Mouse (Mus musculus): ENCODE measurements around the gene Pnpla1. TPM values are rescaled to one million over a fixed set of nuclear protein-coding genes. Genes with fewer than 3 reads are reported as not detected.

The Pnpla1 gene
- total RNA-seq, 2 experiments from 2014 or later, result 0.49 to 0.56 TPM

- Histone ChIP-seq H3K4me3 (no peak overlapping the region), H3K27ac (no peak overlapping the region)
- TF ChIP-seq CTCF (conservative IDR thresholded peaks at IDR 0.05), result peak; percentile 72
- DNase-seq (ENCODE audit: low spot score in 2 of 2), result no peak
Observed at GRCm38 (mm10) chr17:28855166-28855885, 2.9 kb upstream of the Pnpla1 start.

DNA sequence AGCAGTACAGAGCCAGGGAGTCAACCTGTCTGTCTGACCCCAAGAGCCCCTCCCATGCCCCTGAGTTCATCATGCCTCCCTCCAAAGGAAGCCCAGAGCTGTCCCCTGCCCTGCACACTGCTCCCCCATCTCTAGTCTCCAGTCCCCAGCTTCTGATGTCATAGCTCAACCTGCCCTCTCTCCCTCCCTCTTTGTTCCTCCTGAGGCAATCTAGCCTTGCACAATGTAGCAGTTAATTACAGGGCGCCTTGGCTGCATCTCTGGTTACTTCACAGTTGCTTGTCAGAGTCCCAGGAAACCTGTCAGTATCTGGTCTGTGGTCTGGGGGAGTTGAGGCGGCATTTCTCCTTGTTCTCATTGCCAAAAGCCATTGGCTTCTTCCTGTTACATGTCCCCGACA, 2.2 kb upstream of the Pnpla1 start:
- H3K4me3 ChIP-seq, result no peak overlapping the region
- no peak overlapping the region for H3K27ac ChIP-seq
- TF ChIP-seq CTCF (conservative IDR thresholded peaks at IDR 0.05), result no peak
- no peak for DNase-seq (ENCODE audit: low spot score in 2 of 2)

GRCm38 (mm10) chr17:28863926-28864325, 5.7 kb downstream of the Pnpla1 start:
- H3K4me3 ChIP-seq, result no peak overlapping the region
- H3K27ac ChIP-seq, result no peak overlapping the region
- TF ChIP-seq CTCF (conservative IDR thresholded peaks at IDR 0.05), result no peak
- no peak for DNase-seq (ENCODE audit: low spot score in 2 of 2)

- no peak overlapping the region for H3K27ac ChIP-seq
- no peak overlapping the region for H3K4me3 ChIP-seq
- TF ChIP-seq CTCF (conservative IDR thresholded peaks at IDR 0.05), result no peak
- no peak for DNase-seq (ENCODE audit: low spot score in 2 of 2)
Observed at GRCm38 (mm10) chr17:28864464-28864863, 6.3 kb downstream of the Pnpla1 start.

GRCm38 (mm10) chr17:28866921-28867320, 8.7 kb downstream of the Pnpla1 start:
- Histone ChIP-seq H3K27ac (no peak overlapping the region), H3K4me3 (no peak overlapping the region)
- no peak for TF ChIP-seq CTCF (conservative IDR thresholded peaks at IDR 0.05)
- no peak for DNase-seq (ENCODE audit: low spot score in 2 of 2)

DNA sequence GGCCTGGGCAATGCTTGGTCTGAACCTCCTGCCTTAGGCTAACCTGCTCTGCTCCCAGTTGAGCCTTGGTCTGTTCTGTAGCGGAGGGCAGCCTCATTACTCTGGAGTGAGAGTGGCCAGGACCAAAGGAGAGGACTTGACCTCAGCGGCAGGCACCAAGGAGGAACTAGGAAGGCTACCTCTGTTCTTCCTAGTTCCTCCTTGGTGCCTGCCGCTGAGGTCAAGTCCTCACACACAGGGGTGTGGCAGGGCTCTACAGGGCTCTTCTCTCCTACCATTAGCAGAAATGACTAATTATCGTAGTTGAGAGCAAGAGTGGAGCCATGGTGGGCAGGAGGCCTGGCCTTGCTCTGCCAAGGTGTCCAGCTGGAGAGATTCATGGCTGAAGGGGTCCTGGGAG, 9.2 kb downstream of the Pnpla1 start:
- Histone ChIP-seq H3K27ac (no peak overlapping the region), H3K4me3 (no peak overlapping the region)
- TF ChIP-seq CTCF (conservative IDR thresholded peaks at IDR 0.05), result no peak
- no peak for DNase-seq (ENCODE audit: low spot score in 2 of 2)

GRCm38 (mm10) chr17:28869412-28870110, 11.3 kb downstream of the Pnpla1 start:
- no peak for TF ChIP-seq CTCF (conservative IDR thresholded peaks at IDR 0.05)
- H3K4me3 ChIP-seq, result no peak overlapping the region
- peak; percentile 66 to 88 for DNase-seq (ENCODE audit: low spot score in 2 of 2)
- peak overlapping the region; percentile 88 for H3K27ac ChIP-seq

DNA sequence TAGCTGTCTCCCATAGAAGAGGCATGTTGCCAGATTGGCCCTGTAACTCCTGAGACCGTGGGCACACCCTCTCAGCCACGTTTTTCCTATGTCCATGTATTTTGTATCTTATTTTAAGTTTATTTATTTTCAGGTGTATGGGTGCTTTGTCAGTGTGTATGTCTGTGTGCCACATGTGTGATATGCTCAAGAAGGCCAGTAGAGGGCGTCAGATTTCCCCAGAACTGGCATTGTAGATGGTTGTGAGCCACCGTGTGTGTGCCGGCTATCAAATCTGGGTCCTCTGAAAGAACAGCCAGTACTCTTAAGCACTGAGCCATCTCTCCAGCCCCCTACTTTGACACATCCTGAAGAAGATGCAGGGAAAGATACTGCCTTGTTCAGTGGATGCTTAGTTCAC, 12.2 kb downstream of the Pnpla1 start:
- H3K4me3 ChIP-seq, result no peak overlapping the region
- DNase-seq (ENCODE audit: low spot score in 2 of 2), result no peak
- TF ChIP-seq CTCF (conservative IDR thresholded peaks at IDR 0.05), result peak; percentile 53
- H3K27ac ChIP-seq, result peak overlapping the region; percentile 88

DNA sequence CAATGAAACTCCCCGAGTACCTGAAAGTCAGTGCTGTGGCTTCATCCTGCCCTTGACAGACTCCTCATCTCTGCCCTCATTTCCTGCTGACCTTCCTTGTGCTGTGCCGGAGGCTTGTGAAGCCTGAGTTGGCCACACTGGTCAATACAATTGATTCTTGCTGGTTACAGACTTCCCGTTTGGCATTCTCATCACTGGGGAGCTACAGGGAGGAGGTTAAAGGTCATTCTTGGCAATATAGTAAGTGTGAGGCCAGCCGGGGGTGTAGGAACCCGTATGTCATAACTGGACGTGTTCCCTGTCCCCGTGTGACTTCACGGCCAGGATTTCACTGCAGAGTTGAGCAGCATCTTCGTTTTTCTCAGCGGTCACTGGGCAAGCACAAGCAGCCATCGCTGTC, 13.6 kb downstream of the Pnpla1 start:
- Histone ChIP-seq H3K4me3 (no peak overlapping the region), H3K27ac (no peak overlapping the region)
- no peak for DNase-seq (ENCODE audit: low spot score in 2 of 2)
- no peak for TF ChIP-seq CTCF (conservative IDR thresholded peaks at IDR 0.05)

GRCm38 (mm10) chr17:28872322-28872721, 14.1 kb downstream of the Pnpla1 start:
- no peak overlapping the region for H3K4me3 ChIP-seq
- H3K27ac ChIP-seq, result no peak overlapping the region
- no peak for TF ChIP-seq CTCF (conservative IDR thresholded peaks at IDR 0.05)
- no peak for DNase-seq (ENCODE audit: low spot score in 2 of 2)

DNA sequence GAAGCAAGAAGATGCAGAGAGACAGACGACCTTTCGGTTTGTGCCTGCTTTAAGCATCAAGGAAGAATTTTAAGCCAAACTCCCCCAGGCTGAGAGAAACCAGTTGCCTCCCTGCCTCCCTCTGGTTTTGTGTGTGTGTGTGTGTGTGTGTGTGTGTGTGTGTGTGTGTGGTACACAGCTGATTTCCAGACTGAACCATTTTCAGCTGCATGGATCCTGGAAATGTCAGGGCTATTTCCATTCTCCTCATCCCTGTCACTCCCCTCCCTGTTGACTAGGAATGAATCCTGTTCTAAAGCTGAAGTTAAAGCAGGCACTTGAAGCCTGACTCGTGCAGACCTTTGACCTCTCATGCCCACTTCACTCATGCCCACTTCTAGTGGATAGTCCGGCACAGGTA, 16.0 kb downstream of the Pnpla1 start:
- DNase-seq (ENCODE audit: low spot score in 2 of 2), result no peak
- H3K4me3 ChIP-seq, result no peak overlapping the region
- H3K27ac ChIP-seq, result peak overlapping the region; percentile 97
- TF ChIP-seq CTCF (conservative IDR thresholded peaks at IDR 0.05), result no peak

DNA sequence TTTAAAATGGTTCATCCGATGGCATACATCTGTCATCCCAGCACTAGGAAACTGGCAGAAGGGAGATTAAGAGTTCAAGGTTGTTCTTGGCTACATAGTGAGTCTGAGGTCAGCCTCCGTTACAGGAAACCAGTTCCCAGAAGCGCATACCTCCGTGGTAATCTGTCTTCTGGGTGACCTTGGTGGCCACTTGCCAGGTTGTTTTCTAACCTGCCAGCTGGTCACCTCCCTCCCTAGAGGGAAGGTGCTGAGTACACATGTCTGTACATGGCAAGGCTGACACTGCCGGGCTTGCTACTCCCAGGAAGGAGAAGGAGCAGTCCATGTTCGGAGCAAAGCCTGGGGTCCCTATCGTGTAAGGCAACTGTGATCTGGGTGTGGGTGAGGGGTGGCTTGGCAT, 16.6 kb downstream of the Pnpla1 start:
- TF ChIP-seq CTCF (conservative IDR thresholded peaks at IDR 0.05), result no peak
- Histone ChIP-seq H3K4me3 (0 out of 2 replicates have a peak overlapping the region, but pooled peaks have one; percentile 3), H3K27ac (peak overlapping the region; percentile 97)
- peak in 1 of 2 experiments; percentile 22 for DNase-seq (ENCODE audit: low spot score in 2 of 2)

DNA sequence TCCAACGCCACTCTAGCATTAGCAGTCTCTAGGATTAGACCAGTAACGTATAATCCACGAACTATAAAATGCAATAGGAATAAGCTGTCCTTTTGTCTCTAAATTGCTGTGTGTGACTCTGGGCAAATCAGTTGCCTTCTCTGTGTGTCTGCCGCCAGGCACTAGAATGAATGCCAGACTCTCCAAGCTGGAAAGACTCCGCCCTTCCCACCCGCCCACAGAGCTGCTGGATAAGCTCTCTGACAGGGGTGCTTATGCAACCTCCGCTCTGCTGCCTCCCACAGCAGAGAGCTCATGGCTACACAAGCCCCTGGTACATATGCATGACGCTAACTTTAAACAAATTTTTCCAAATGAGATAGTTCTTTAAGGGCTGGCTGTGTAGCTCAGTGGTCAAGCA, 17.1 kb downstream of the Pnpla1 start:
- Histone ChIP-seq H3K4me3 (0 out of 2 replicates have a peak overlapping the region, but pooled peaks have one; percentile 3), H3K27ac (peak overlapping the region; percentile 97)
- TF ChIP-seq CTCF (conservative IDR thresholded peaks at IDR 0.05), result no peak
- peak; percentile 76 to 84 for DNase-seq (ENCODE audit: low spot score in 2 of 2)

DNA sequence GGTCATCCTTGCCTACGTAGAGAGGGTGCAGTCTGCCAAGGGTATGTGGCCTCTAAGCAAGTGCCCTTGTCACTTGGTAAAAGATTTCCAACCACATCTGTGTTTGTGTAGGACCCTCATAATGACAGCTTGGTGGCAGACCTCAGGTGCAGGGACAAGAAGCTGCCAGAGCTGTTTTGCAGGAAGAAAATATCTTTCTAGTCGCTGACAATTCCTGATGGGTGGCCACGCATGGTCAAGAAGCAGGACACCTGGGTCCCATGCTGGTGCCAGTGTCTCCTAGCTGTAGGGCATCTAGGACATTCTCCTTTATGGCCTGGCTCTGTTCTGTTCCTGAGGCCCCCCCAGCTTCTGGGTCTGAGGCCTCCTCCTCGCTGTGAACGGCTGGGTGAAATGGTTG, 18.1 kb downstream of the Pnpla1 start:
- TF ChIP-seq CTCF (conservative IDR thresholded peaks at IDR 0.05), result no peak
- DNase-seq (ENCODE audit: low spot score in 2 of 2), result no peak
- H3K27ac ChIP-seq, result peak overlapping the region; percentile 97
- H3K4me3 ChIP-seq, result no peak overlapping the region; the same call in 1 of the 2 replicates
